9 mouse cellular contexts compared by ENCODE assay signal in genomic region chr9:79721056-79721455, GRCm38 (mm10). TPM values are rescaled to one million over a fixed set of nuclear protein-coding genes. Genes with fewer than 3 reads are reported as not detected.
A peak's percentile ranks its signal among the peaks of the same experiment; 100 is the strongest.
DNase-seq lines count a peak whose midpoint lies in the region; ATAC-seq and TF ChIP-seq lines count a peak whose summit lies in the region.
"Had no signal": no experiment of that assay in that cellular context is flagged by ENCODE, and none has a peak within 500 bp of the region (broad histone marks: within the 10 kb centered on the region; RNA-seq: fewer than 3 reads in every experiment).

No protein-coding gene starts in this region.

- H3K4me2 ChIP-seq in midbrain, postnatal 0 days (ENCODE audit: low read depth, low read length, poor library complexity, severe bottlenecking) = peak overlapping the region; percentile 41
- H3K4me2 ChIP-seq: liver, embryonic 15.5 days had no signal

- no peaks in the 10 kb centered on the region for H3K79me2 ChIP-seq in heart, adult 2 months (replicated peaks; ENCODE audit: control insufficient read depth, insufficient read depth, low read length)
- no peaks in the 10 kb centered on the region for H3K79me2 ChIP-seq in MEL (ENCODE audit: control insufficient read depth, insufficient read depth, low read length, poor library complexity)

- peak; percentile 74 for TF ChIP-seq CTCF in heart, adult 2 months (IDR thresholded peaks at IDR 0.05)
- TF ChIP-seq CTCF in MEL (IDR thresholded peaks at IDR 0.05 in 2 of 3, conservative IDR thresholded peaks at IDR 0.05 in 1 of 3; ENCODE audit: control insufficient read depth in 1 of 3, insufficient read depth in 1 of 3, low read depth in 2 of 3, low read length in 3 of 3, poor library complexity in 1 of 3, severe bottlenecking in 1 of 3) = peak; percentile 10 to 67 (median 48); a peak in 4 of 6 replicates
- peak; percentile 87 for TF ChIP-seq CTCF in midbrain, postnatal 0 days (IDR thresholded peaks at IDR 0.05)

- TF ChIP-seq EP300 in heart, adult 2 months (IDR thresholded peaks at IDR 0.05; ENCODE audit: insufficient read depth, low read depth, low read length) = no peak
- no peak for TF ChIP-seq EP300 in MEL (IDR thresholded peaks at IDR 0.05; ENCODE audit: low read depth in 1 of 2, low read length in 2 of 2)

- H3K9ac ChIP-seq in heart, adult 2 months (ENCODE audit: low read depth, low read length) = no peak overlapping the region
- no peak overlapping the region for H3K9ac ChIP-seq in MEL (ENCODE audit: control insufficient read depth, low read depth, low read length, poor library complexity, severe bottlenecking)
- H3K9ac ChIP-seq in midbrain, postnatal 0 days (replicated peaks; ENCODE audit: low read length, poor library complexity, severe bottlenecking) = no peak overlapping the region
- H3K9ac ChIP-seq: liver, embryonic 15.5 days had no signal

- intact Hi-C loops in heart, adult 2 months (cut with DNase I) = loop anchor here (2.0 to 5.0 kb wide), 2 partner anchors 934 to 946 kb away; no protein-coding TSS in a partner anchor
- intact Hi-C loops in heart, postnatal 10 days (cut with DNase I) = loop anchor here (1.0 to 5.0 kb wide), 3 partner anchors 306 to 1074 kb away; no protein-coding TSS in a partner anchor

- peak; percentile 71 for TF ChIP-seq RAD21 in MEL (IDR thresholded peaks at IDR 0.05; ENCODE audit: low read depth, low read length)

- no peak for ATAC-seq in midbrain, postnatal 0 days (ENCODE audit: low FRiP score)
- no peak for ATAC-seq in activated CD4-positive, CD25-positive, alpha-beta regulatory T cell, adult 4 months

- no peak overlapping the region for H3K4me3 ChIP-seq in heart, adult 2 months
- no peak overlapping the region for H3K4me3 ChIP-seq in MEL (ENCODE audit: control insufficient read depth in 1 of 2, insufficient read depth in 1 of 2, low read depth in 2 of 2, low read length in 2 of 2)
- H3K4me3 ChIP-seq in midbrain, postnatal 0 days (ENCODE audit: low read depth, low read length) = no peak overlapping the region
- H3K4me3 ChIP-seq: liver, embryonic 15.5 days had no signal

- H3K27ac ChIP-seq in heart, adult 2 months = no peak overlapping the region
- no peak overlapping the region for H3K27ac ChIP-seq in MEL (ENCODE audit: control insufficient read depth, low read depth, low read length)
- no peak overlapping the region for H3K27ac ChIP-seq in midbrain, postnatal 0 days (ENCODE audit: low read depth, low read length)
- H3K27ac ChIP-seq: liver, embryonic 15.5 days had no signal

- peak in 1 of 2 experiments; percentile 10 for DNase-seq in heart, adult 2 months
- DNase-seq in heart, adult 11 months = no peak
- DNase-seq in MEL (ENCODE audit: low read depth, low spot score) = peak; percentile 21
- DNase-seq in embryo, embryonic 10 days (ENCODE audit: low spot score) = peak; percentile 83
- DNase-seq in heart, postnatal 10 days = peak; percentile 57 to 73
- DNase-seq in layer of hippocampus, postnatal 25 days (ENCODE audit: extremely low spot score in 1 of 2, low spot score in 1 of 2) = peak; percentile 46 to 73
- peak; percentile 87 for DNase-seq in midbrain, postnatal 0 days (ENCODE audit: low spot score)

- peaks cover 5% of the 10 kb centered on the region; the same call in 1 of the 2 replicates for H3K27me3 ChIP-seq in heart, adult 2 months (ENCODE audit: control insufficient read depth, insufficient read depth, low read length)
- peaks cover 0 to 1% of the 10 kb centered on the region in 2 experiments; a peak in 1 of 4 replicates for H3K27me3 ChIP-seq in MEL (ENCODE audit: control insufficient read depth in 1 of 2, insufficient read depth in 2 of 2, low read length in 2 of 2)
- H3K27me3 ChIP-seq in midbrain, postnatal 0 days (ENCODE audit: insufficient read depth, low read length) = peaks cover 35% of the 10 kb centered on the region

- H3K9me3 ChIP-seq in MEL (replicated peaks; ENCODE audit: insufficient read depth, low read length) = no peaks in the 10 kb centered on the region
- H3K9me3 ChIP-seq in midbrain, postnatal 0 days (ENCODE audit: low read length) = no peaks in the 10 kb centered on the region
- H3K9me3 ChIP-seq: liver, embryonic 15.5 days had no signal

- no peaks in the 10 kb centered on the region for H3K36me3 ChIP-seq in heart, adult 2 months (ENCODE audit: control insufficient read depth, insufficient read depth, low read length)
- no peaks in the 10 kb centered on the region for H3K36me3 ChIP-seq in MEL (ENCODE audit: control insufficient read depth in 1 of 2, insufficient read depth in 2 of 2, low read length in 2 of 2)
- H3K36me3 ChIP-seq in midbrain, postnatal 0 days (ENCODE audit: insufficient read depth, low read length) = no peaks in the 10 kb centered on the region
- H3K36me3 ChIP-seq: liver, embryonic 15.5 days had no signal

- 13% methylated on average over 9 of the region's 9 CpGs for WGBS in heart, adult 2 months
- WGBS in midbrain, postnatal 0 days = 8% methylated on average over 9 of the region's 9 CpGs

- TF ChIP-seq POLR2A in heart, adult 2 months (IDR thresholded peaks at IDR 0.05; ENCODE audit: insufficient read depth, low read depth, low read length) = no peak
- TF ChIP-seq POLR2A in MEL (IDR thresholded peaks at IDR 0.05; ENCODE audit: control insufficient read depth in 1 of 2, insufficient read depth in 1 of 2, low read depth in 1 of 2, low read length in 2 of 2, poor library complexity in 1 of 2) = no peak

- H3K4me1 ChIP-seq in heart, adult 2 months (ENCODE audit: control insufficient read depth, insufficient read depth, low read length) = no peaks in the 10 kb centered on the region; the same call in 1 of the 2 replicates
- H3K4me1 ChIP-seq in MEL (ENCODE audit: control insufficient read depth in 1 of 2, insufficient read depth in 2 of 2, low read length in 2 of 2) = no peaks in the 10 kb centered on the region
- H3K4me1 ChIP-seq in midbrain, postnatal 0 days (ENCODE audit: insufficient read depth, low read length) = peaks cover 4% of the 10 kb centered on the region; the same call in 1 of the 2 replicates

TF ChIP-seq in MEL, 35 proteins besides CTCF, POLR2A, EP300 and RAD21:
- TF ChIP-seq MYC (IDR thresholded peaks at IDR 0.05; ENCODE audit: low read depth, low read length) (no peak), SMC3 (IDR thresholded peaks at IDR 0.05; ENCODE audit: low read depth, low read length) (peak; percentile 61), NELFE (IDR thresholded peaks at IDR 0.05; ENCODE audit: low read depth, low read length) (no peak), USF1 (IDR thresholded peaks at IDR 0.05; ENCODE audit: low read depth, low read length) (no peak), GATA1 (IDR thresholded peaks at IDR 0.05; ENCODE audit: low read depth, low read length) (no peak), GABPA (IDR thresholded peaks at IDR 0.05; ENCODE audit: low read depth, low read length) (no peak), BHLHE40 (IDR thresholded peaks at IDR 0.05; ENCODE audit: borderline replicate concordance, low read depth, low read length) (no peak), TCF12 (IDR thresholded peaks at IDR 0.05; ENCODE audit: low read depth, low read length) (no peak), MYB (IDR thresholded peaks at IDR 0.05; ENCODE audit: low read depth, low read length) (no peak), JUND (IDR thresholded peaks at IDR 0.05; ENCODE audit: low read depth, low read length) (no peak), CHD2 (IDR thresholded peaks at IDR 0.05; ENCODE audit: low read length) (no peak), E2F4 (IDR thresholded peaks at IDR 0.05; ENCODE audit: borderline replicate concordance, low read depth, low read length) (no peak), ZC3H11A (IDR thresholded peaks at IDR 0.05; ENCODE audit: low read depth, low read length) (peak; percentile 42; the same call in 1 of the 2 replicates), NRF1 (IDR thresholded peaks at IDR 0.05; ENCODE audit: insufficient read depth, low read depth, low read length, poor library complexity, severe bottlenecking) (no peak)

RNA-seq across cellular contexts. Expression of gene Col12a1, which starts 2.4 kb away (rescaled TPM):
- total RNA-seq in heart, adult 2 months (2021) = under 1 TPM; 0.70 to 0.96 TPM
- polyA plus RNA-seq in heart, adult 2 months (2012; rRNA removed) = 1.1 and 2.2 TPM in 2 replicates
- total RNA-seq in MEL (2012; rRNA removed) = 0.07 TPM in 1 of 2 replicates, not detected in the other
- polyA plus RNA-seq in MEL (2012; ENCODE audit: insufficient read depth in 1 of 2, insufficient read length in 2 of 2, low read depth in 1 of 2, low replicate concordance in 2 of 2, missing spikeins in 1 of 2) = under 1 TPM in 1 of 2 experiments, not detected in 1; 0.13 TPM
- total RNA-seq in heart, postnatal 10 days (2021) = 1 to 10 TPM; 7.1 to 8.3 TPM
- 1 to 10 TPM; 5.5 to 6.9 TPM for total RNA-seq in layer of hippocampus, postnatal 25 days (2021)
- 19.8 and 20.4 TPM in 2 replicates for total RNA-seq in midbrain, postnatal 0 days (2014; rRNA removed)
- polyA plus RNA-seq in midbrain, postnatal 0 days (2015; fragmentation: Nextera tagmentation; extraction: Ambion mirVana) = 5.0 and 5.9 TPM in 2 replicates
- under 1 TPM; 0.04 to 0.10 TPM for polyA plus RNA-seq in activated CD4-positive, CD25-positive, alpha-beta regulatory T cell, adult 4 months (2017; shearing (Covaris generic))

RNA-seq across cellular contexts. Expression of gene Cox7a2, which starts 38.6 kb away (rescaled TPM):
- 1,000 to 10,000 TPM in 1 of 2 experiments, 100 to 1,000 TPM in 1; 911 to 1,089 TPM for total RNA-seq in heart, adult 2 months (2021)
- polyA plus RNA-seq in heart, adult 2 months (2012; rRNA removed) = 582 and 1,119 TPM in 2 replicates
- total RNA-seq in MEL (2012; rRNA removed) = 393 and 439 TPM in 2 replicates
- polyA plus RNA-seq in MEL (2012; ENCODE audit: insufficient read depth in 1 of 2, insufficient read length in 2 of 2, low read depth in 1 of 2, low replicate concordance in 2 of 2, missing spikeins in 1 of 2) = 100 to 1,000 TPM in 1 of 2 experiments, not detected in 1; 381 TPM
- total RNA-seq in heart, postnatal 10 days (2021) = 1,000 to 10,000 TPM in 1 of 2 experiments, 100 to 1,000 TPM in 1; 975 to 1,016 TPM
- 100 to 1,000 TPM; 347 to 372 TPM for total RNA-seq in layer of hippocampus, postnatal 25 days (2021)
- total RNA-seq in midbrain, postnatal 0 days (2014; rRNA removed) = 294 and 365 TPM in 2 replicates
- 1,023 and 1,039 TPM in 2 replicates for polyA plus RNA-seq in midbrain, postnatal 0 days (2015; fragmentation: Nextera tagmentation; extraction: Ambion mirVana)
- polyA plus RNA-seq in activated CD4-positive, CD25-positive, alpha-beta regulatory T cell, adult 4 months (2017; shearing (Covaris generic)) = 100 to 1,000 TPM; 302 to 317 TPM
